Mouse (Mus musculus) brain, embryonic 14.5 days (tissue): ENCODE results near the gene Srebf2.

ENCODE experiments used
- CTCF ChIP-seq: fragments of 200-500 bp; IDR thresholded peaks from 2 replicates; pipeline ENCODE4 v1.5.1; 2012; ENCODE audit warnings: inconsistent platforms, mild to moderate bottlenecking, moderate library complexity, borderline replicate concordance; ENCODE audit not compliant: insufficient read depth, insufficient read length; ENCODE audit errors: extremely low read depth
- POLR2A ChIP-seq: fragments of 200-500 bp; IDR thresholded peaks from 2 replicates; pipeline ENCODE4 v1.6.1; 2012; ENCODE audit warnings: mild to moderate bottlenecking, inconsistent platforms, borderline replicate concordance; ENCODE audit not compliant: poor library complexity, insufficient read depth, insufficient read length, severe bottlenecking; ENCODE audit errors: extremely low read depth

DNA sequence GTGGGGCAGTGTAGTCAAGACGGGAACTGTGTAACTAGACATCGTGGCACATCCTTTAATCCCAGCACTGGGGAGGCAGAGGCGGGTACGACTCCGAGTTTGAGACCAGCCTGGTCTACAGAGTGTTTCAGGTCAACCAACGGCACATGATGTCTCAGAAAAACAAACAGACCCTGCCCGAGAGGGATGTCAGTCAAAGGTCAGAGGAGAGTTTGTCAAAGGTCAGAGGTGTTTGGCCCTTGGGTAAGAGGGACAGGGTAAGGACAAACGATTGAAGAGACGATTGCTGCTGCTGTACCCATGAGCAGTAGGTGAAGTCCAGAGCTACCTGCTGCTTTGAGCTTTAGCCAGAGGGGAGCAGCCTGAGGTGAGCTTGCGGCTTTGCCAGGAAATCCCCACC, 36.6 kb downstream of the Srebf2 start:
- no peak for TF ChIP-seq CTCF
- TF ChIP-seq POLR2A: no peak
